1 mouse cellular context compared by ENCODE assay signal in the genomic region with DNA sequence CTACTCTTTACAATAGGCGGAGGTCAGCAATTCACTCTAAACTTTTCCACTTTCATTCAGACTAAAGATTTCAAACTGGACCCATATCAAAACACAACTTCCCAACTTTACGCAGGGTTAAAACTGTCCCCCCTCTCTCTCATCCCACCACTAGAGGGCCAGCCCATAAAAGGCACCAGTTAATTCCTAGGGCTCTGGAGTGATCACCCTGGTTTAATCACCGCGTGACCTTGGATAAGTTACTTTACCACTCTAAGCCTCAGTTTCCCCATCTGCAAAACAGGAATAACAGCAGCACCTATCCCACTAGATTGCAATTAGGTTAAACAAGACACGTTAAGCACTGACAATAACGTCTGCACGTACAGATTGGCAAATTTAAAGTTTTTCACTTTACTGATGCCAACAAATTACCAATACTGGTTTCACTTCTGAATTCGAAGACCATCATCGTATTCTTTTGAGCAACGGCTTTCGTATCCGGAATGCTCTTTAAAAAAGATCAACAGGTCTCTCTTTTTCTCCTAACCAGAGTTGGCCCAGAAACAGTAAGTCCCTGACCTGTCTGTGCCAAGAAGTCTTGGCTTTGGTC.
TF ChIP-seq lines count a peak whose summit lies in the region.

No protein-coding gene starts in this region.

TF ChIP-seq in MEL, 35 proteins besides CTCF, POLR2A, EP300 and RAD21:
- TF ChIP-seq HCFC1 (IDR thresholded peaks at IDR 0.05; ENCODE audit: low read depth, low read length): 0 out of 2 replicates have a peak, but pooled peaks have one; percentile 19
- TF ChIP-seq ZC3H11A (IDR thresholded peaks at IDR 0.05; ENCODE audit: low read depth, low read length): peak; percentile 14; the same call in 1 of the 2 replicates
- no peak for TF ChIP-seq ELF1 (IDR thresholded peaks at IDR 0.05; ENCODE audit: low read depth, low read length)
- TF ChIP-seq SIN3A (IDR thresholded peaks at IDR 0.05; ENCODE audit: low read length): peak; percentile 73
- no peak for TF ChIP-seq TCF12 (IDR thresholded peaks at IDR 0.05; ENCODE audit: low read depth, low read length)
- no peak for TF ChIP-seq E2F4 (IDR thresholded peaks at IDR 0.05; ENCODE audit: borderline replicate concordance, low read depth, low read length)
- TF ChIP-seq NELFE (IDR thresholded peaks at IDR 0.05; ENCODE audit: low read depth, low read length): 0 out of 2 replicates have a peak, but pooled peaks have one; percentile 7
- TF ChIP-seq ZNF384 (IDR thresholded peaks at IDR 0.05; ENCODE audit: low read depth, low read length): no peak
- TF ChIP-seq TBP (IDR thresholded peaks at IDR 0.05; ENCODE audit: low read depth, low read length): peak; percentile 55; the same call in 1 of the 2 replicates
- peak; percentile 80 for TF ChIP-seq MXI1 (IDR thresholded peaks at IDR 0.05; ENCODE audit: low read depth, low read length)
- peak; percentile 47; the same call in 1 of the 2 replicates for TF ChIP-seq CHD1 (IDR thresholded peaks at IDR 0.05; ENCODE audit: low read depth, low read length)
- peak; percentile 63 for TF ChIP-seq USF1 (IDR thresholded peaks at IDR 0.05; ENCODE audit: low read depth, low read length)
- TF ChIP-seq MYC (IDR thresholded peaks at IDR 0.05; ENCODE audit: low read depth, low read length): peak; percentile 66
- peak; percentile 63 for TF ChIP-seq SMC3 (IDR thresholded peaks at IDR 0.05; ENCODE audit: low read depth, low read length)
